Mouse (Mus musculus) megakaryocyte, embryonic 14.5 days (primary cell): ENCODE results near the gene Clasp1. TPM values are rescaled to one million over a fixed set of nuclear protein-coding genes. Genes with fewer than 3 reads are reported as not detected.

Experiments
- H3K27me3 ChIP-seq: replicated peaks from 2 replicates; pipeline ENCODE3; 2012; ENCODE audit warnings: inconsistent platforms
- H3K36me3 ChIP-seq: replicated peaks from 2 replicates; pipeline ENCODE3; 2012; ENCODE audit warnings: low read length, inconsistent platforms, mixed read lengths
- H3K4me1 ChIP-seq: 2 replicates; pipeline ENCODE4 v1.6.1; 2012; ENCODE audit warnings: inconsistent platforms
- H3K4me3 ChIP-seq: replicated peaks from 2 replicates; pipeline ENCODE3; 2012; ENCODE audit warnings: moderate library complexity, mild to moderate bottlenecking, inconsistent platforms
- H3K9me3 ChIP-seq: 2 replicates; pipeline ENCODE4 v1.6.1; 2012; ENCODE audit warnings: inconsistent platforms
- FLI1 ChIP-seq: IDR thresholded peaks from 2 replicates; pipeline ENCODE4 v1.6.1; 2012; ENCODE audit warnings: low read length, inconsistent platforms, mixed read lengths
- GATA1 ChIP-seq: IDR thresholded peaks from 3 replicates; pipeline ENCODE4 v1.6.1; 2012; ENCODE audit warnings: mixed read lengths, low read length, inconsistent platforms, borderline replicate concordance
- polyA plus RNA-seq: library from polyadenylated mRNA; stranded (reverse); fragments of >175 nt; gene quantifications from 2 replicates; pipeline ENCODE4 v1.2.3, GENCODE M21; 2012; ENCODE audit warnings: low replicate concordance; ENCODE audit not compliant: insufficient read depth

Clasp1 gene
- polyA plus RNA-seq, 1 experiment: 8.3 TPM

DNA sequence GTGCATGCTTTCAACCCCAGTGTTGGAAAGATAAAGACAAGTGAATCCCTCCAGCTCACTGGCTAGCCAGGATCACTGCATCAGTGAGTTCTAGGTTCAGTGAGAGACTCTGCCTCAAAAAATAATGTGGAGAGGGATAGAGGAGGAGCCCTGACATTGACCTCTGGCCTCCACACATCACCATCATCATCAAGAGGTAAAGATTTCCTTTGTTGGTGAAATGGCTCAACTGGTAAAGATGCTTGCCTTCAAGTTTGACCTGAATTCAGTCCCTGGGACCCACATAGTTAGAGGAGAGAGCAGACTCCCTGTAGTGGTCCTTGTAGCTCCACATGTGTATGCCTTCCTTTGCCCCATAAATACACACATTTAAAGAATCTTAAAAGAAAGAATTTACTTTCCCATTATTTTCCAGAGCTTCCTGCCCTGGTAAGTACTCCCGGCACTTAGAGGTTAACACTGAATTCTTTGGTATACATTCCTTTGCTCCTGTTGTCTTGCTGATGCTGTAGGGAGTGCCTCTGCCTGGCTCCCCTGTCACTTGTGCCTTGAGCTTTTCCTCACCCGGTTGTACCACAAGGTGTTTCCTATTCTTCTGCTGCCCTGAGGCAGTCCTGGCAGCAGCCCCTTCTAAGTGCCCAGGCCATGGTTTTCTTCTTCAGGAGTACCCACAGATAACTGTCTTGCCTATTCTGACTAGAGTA is 253.6 kb downstream of the Clasp1 start:
- peaks cover 12% of the 10 kb centered on the region for H3K27me3 ChIP-seq
- H3K4me1 ChIP-seq: no peaks in the 10 kb centered on the region
- H3K4me3 ChIP-seq: no peak overlapping the region
- TF ChIP-seq GATA1: no peak
- H3K9me3 ChIP-seq: no peaks in the 10 kb centered on the region; the same call in 1 of the 2 replicates
- H3K36me3 ChIP-seq: no peaks in the 10 kb centered on the region

DNA sequence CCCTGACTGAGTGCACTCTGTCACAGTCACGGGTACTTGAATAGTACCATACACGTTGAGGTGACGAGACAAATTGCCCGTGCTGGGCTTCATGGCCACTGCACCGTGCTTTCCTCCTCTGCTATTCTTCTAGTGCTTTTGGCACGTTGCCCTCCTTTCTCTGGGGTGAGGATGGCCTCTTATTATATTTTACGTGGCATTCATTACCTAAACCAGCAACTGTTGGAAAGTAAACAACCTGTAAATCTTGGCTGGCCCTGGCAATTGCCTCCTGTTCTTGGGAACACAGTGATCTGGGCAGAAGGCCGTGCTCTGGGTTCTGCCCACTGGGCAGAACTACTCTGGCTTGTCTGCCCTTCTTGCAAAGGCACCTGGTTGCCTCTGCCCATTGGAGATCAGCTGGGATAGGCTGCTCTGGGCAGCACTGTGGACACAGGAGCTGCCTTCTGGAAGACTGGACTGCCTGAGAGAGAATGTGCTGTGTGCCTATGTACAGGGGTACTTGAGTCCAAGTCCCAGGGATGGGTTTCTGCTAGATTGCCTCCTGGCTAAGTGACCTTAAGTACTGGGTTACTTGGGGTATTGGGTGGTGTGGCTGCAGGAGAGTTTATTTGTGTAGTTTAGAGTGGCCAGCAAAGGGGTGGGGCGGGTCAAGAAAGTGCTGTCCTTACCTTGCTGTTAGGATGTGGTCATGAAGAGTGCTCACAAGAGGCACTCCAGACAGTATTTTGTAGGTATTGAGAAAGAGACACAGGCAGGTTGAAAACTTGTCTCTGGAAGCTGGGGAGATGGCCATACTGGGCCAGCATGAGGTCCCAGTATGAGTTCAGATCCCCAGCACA is 254.5 kb downstream of the Clasp1 start:
- no peaks in the 10 kb centered on the region for H3K36me3 ChIP-seq
- no peaks in the 10 kb centered on the region for H3K4me1 ChIP-seq
- TF ChIP-seq GATA1 (no peak), FLI1 (no peak)
- peaks cover 12% of the 10 kb centered on the region for H3K27me3 ChIP-seq
- H3K9me3 ChIP-seq: no peaks in the 10 kb centered on the region; the same call in 1 of the 2 replicates
- H3K4me3 ChIP-seq: no peak overlapping the region

DNA sequence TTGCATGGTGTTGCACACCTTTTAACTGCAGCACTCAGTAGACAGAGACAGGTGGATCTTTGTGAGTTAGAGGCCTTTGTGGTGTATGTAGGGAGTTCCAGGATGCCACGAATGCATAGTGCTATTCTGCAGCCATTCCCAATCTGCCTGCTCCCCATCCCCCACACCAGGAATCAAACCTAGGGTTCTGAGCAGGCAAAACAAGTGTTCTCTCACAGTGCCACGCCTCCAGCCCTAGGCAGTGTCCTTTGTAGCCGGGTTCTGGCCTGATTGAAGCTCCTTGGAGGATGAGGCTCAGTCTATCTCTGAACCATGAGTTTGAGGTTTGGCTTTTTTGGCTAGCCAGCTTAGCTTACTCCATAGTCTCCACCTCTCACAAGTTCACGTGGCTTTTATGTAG is 256.8 kb downstream of the Clasp1 start:
- H3K27me3 ChIP-seq: peaks cover 16% of the 10 kb centered on the region
- no peaks in the 10 kb centered on the region for H3K36me3 ChIP-seq
- H3K4me1 ChIP-seq: no peaks in the 10 kb centered on the region
- H3K9me3 ChIP-seq: no peaks in the 10 kb centered on the region; the same call in 1 of the 2 replicates
- TF ChIP-seq GATA1 (no peak), FLI1 (no peak)
- no peak overlapping the region for H3K4me3 ChIP-seq

DNA sequence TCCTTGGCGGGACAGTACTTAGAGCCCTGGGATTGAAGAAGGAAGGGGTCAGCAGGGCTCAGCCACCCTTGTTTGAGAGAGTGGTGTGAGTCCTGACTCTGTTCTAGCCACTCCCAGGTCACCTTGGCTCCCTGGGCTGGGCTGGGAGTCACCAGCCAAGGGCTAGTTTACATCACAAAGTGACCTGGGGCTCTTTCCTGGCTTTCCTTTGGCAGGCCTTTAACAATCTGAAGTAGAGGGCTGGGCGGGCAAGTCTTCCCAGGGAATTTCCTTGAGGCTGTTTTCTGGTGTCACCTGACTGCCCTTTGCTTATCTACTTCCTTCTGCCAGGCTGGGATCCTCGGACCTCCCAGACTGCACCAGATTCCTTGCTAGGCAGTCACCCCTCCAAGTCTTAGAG is 259.2 kb downstream of the Clasp1 start:
- TF ChIP-seq FLI1: no peak
- TF ChIP-seq GATA1: no peak
- Histone ChIP-seq H3K9me3 (no peaks in the 10 kb centered on the region; the same call in 1 of the 2 replicates), H3K27me3 (peaks cover 16% of the 10 kb centered on the region), H3K36me3 (no peaks in the 10 kb centered on the region), H3K4me1 (no peaks in the 10 kb centered on the region), H3K4me3 (no peak overlapping the region)

DNA sequence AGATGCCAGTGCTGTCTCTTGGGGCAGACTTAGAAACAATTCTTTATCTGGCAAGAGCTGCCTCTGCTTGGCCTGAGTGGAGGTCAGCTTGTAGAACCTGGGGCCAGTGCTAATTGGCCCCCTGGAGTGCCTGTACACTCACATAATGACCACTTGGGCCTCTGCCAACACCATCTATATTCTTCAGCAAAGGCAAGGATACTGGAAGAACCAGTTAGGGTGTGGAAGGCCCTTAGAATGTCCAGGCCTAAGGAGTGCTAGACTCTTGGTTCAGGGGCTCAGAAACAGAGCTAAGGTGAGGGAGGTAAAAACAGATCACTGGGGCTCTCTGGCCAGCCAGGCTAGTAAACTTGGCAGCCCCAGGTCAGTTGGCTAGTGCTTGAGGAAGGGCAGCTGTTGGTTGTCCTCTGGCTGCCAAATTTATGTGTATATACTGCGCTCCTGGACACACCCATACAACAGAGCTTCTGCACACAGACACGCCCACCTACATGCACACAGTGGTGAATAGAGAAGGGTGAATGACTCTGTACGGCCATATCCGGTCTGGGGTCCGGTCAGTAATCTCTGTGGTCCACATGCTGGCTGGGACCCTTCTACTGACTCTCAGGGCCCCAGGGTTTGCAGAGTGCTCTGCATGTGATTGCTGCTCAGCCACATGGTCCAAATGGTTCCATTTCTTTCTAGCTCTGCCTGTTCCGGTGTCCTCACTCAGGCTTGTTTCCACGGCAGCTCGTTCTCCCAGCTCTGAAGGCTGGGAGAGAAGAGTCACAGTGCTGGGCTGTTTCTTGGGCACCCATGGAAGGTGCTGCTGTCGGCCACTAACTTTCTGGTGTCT is 261.3 kb downstream of the Clasp1 start:
- H3K36me3 ChIP-seq: no peaks in the 10 kb centered on the region
- no peaks in the 10 kb centered on the region for H3K4me1 ChIP-seq
- H3K27me3 ChIP-seq: peaks cover 8% of the 10 kb centered on the region
- H3K4me3 ChIP-seq: no peak overlapping the region
- no peak for TF ChIP-seq FLI1
- H3K9me3 ChIP-seq: no peaks in the 10 kb centered on the region

DNA sequence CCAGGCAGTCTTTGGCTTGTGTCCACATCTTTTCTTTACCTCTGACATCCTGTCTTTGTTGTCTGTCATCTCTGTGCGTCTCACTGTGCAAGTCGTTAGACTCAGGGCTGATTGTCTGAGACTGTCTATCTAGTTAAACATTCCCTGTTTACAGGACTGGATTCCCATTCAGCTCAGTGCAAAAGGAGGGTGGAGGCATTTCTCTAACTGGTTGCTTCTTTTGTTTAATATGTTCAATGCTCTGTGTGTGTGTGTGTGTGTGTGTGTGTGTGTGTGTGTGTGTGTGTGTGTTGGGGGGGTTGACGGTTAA is 261.9 kb downstream of the Clasp1 start:
- no peak for TF ChIP-seq GATA1
- no peak for TF ChIP-seq FLI1
- Histone ChIP-seq H3K4me3 (no peak overlapping the region), H3K4me1 (no peaks in the 10 kb centered on the region), H3K36me3 (no peaks in the 10 kb centered on the region), H3K9me3 (no peaks in the 10 kb centered on the region), H3K27me3 (peaks cover 6% of the 10 kb centered on the region)

DNA sequence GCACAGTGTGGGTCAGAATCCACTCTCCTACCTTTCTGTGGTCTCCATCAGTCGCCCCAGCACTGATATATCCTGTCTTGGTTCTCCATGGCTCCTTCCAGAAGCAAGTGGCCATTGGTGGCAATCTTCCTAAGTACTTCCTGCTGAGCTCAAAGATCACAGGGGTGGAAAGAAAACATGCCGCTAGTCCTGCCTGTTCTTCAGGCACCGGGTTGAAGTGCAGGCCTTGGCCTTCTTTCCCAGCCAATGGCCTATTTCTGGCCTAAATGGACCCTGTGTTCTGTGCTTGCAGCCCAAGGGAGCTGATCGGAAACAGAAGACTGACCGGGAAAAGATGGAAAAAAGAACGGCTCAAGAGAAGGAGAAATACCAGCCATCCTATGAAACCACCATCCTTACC is 269.9 kb downstream of the Clasp1 start:
- H3K9me3 ChIP-seq: no peaks in the 10 kb centered on the region
- peaks cover 10% of the 10 kb centered on the region for H3K4me1 ChIP-seq
- H3K36me3 ChIP-seq: no peaks in the 10 kb centered on the region
- H3K27me3 ChIP-seq: peaks cover 2% of the 10 kb centered on the region
- TF ChIP-seq FLI1: no peak
- TF ChIP-seq GATA1: no peak
- H3K4me3 ChIP-seq: no peak overlapping the region

DNA sequence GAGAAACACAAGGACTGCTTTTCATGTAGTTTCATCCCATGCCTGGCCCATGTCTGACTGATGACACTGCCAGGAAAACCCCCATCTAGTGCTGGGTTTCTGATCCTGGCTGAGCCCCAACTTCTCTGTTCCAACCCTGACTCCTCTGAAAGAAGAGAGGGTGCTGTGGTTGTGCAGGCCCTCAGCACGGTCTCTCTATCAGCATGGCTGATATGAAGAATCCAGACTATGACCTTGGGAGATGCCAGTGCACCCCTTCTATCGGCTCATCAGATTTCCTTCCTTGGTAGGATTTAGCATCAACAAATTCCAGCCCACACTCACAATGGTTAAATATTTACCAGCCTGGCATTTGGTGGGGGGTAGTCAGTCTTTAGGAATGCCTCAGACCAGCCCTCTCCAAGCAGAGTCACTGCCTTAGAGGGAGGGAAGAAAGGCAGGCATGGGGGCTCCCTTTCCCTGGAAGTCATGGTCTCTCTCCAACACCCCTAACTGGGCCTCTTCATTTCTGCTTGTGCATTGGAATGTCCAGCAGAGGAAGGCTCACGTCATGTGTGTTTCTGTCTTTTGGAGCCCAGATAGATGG is 272.1 kb downstream of the Clasp1 start:
- Histone ChIP-seq H3K27me3 (peaks cover 2% of the 10 kb centered on the region), H3K9me3 (no peaks in the 10 kb centered on the region), H3K4me3 (no peak overlapping the region), H3K36me3 (no peaks in the 10 kb centered on the region), H3K4me1 (peaks cover 10% of the 10 kb centered on the region)
- TF ChIP-seq GATA1 (no peak), FLI1 (no peak)

Other genes with a start within 250 kb of the Clasp1 start
- not detected in 2 replicates for gene Gm29106, start 212.5 kb upstream of the Clasp1 start, polyA plus RNA-seq
- 2.1 and 3.9 TPM in 2 replicates for gene Tsn, start 77.3 kb upstream of the Clasp1 start, polyA plus RNA-seq
- 0.90 and 8.8 TPM in 2 replicates for gene Nifk, start 67.2 kb upstream of the Clasp1 start, polyA plus RNA-seq
- gene Tfcp2l1, start 238.9 kb downstream of the Clasp1 start, polyA plus RNA-seq: 0.17 TPM in 1 of 2 replicates, not detected in the other